Mouse (Mus musculus): ENCODE measurements around the gene Fam69b.

DNA sequence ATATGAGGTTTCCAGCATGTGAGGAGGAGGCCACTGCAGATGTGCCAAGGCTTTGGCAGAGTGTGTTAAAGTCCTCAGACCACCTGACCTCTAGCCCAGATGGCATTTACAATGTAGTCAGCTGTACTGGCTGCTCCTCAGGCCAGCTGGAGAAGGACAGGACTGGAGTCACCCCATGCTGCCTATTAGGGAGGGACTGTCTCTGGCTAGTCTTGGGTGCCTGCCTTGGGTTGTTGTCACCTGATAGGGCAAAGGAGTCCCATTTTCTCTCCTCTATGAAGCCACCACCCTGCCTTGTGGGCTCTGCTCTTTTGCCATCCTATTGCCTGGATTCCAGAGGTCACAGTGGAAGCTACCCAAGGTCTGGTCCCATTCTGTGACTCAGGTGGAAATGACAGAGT is 19.0 kb upstream of the Fam69b start:
- TF ChIP-seq EP300 (IDR thresholded peaks at IDR 0.05; ENCODE audit: insufficient read depth, low read depth, low read length) (no peak), POLR2A (IDR thresholded peaks at IDR 0.05; ENCODE audit: insufficient read depth, low read length) (no peak)
